Mouse (Mus musculus) midbrain, embryonic 14.5 days (tissue): ENCODE results near the gene Egflam. TPM values are rescaled to one million over a fixed set of nuclear protein-coding genes. Genes with fewer than 3 reads are reported as not detected.
A peak's percentile ranks its signal among the peaks of the same experiment; 100 is the strongest.

Source experiments
- ATAC-seq: fragments of 200-750 bp; cut with Nextera tagmentation; 2 replicates; pipeline ENCODE4 v1.8.0; 2017; ENCODE audit warnings: moderate number of reproducible peaks, moderate library complexity; ENCODE audit not compliant: low FRiP score, low TSS enrichment
- DNase-seq: peaks from one replicate; pipeline ENCODE4 v3.0.0-alpha.2; 2015
- H3K27ac ChIP-seq: fragments of 300-500 bp; sonication (generic); replicated peaks from 2 replicates; pipeline ENCODE4 v1.5.1; 2014; ENCODE audit warnings: mild to moderate bottlenecking, low read depth, low read length, moderate library complexity
- H3K27me3 ChIP-seq: fragments of 300-500 bp; sonication (generic); 2 replicates; pipeline ENCODE4 v1.6.1; 2014; ENCODE audit warnings: low read length, control low read depth, mixed read lengths; ENCODE audit not compliant: control insufficient read depth, insufficient read depth
- H3K36me3 ChIP-seq: fragments of 300-500 bp; sonication (generic); 2 replicates; pipeline ENCODE4 v1.6.1; 2014; ENCODE audit warnings: low read length, control low read depth; ENCODE audit not compliant: control insufficient read depth, insufficient read depth
- H3K4me1 ChIP-seq: fragments of 300-500 bp; sonication (generic); 2 replicates; pipeline ENCODE4 v1.6.1; 2014; ENCODE audit warnings: mild to moderate bottlenecking, antibody characterized with exemption, low read length, control low read depth; ENCODE audit not compliant: control insufficient read depth, insufficient read depth
- H3K4me2 ChIP-seq: fragments of 300-500 bp; sonication (generic); 2 replicates; pipeline ENCODE4 v1.6.1; 2014; ENCODE audit warnings: mild to moderate bottlenecking, low read length, moderate library complexity
- H3K4me3 ChIP-seq: fragments of 300-500 bp; sonication (generic); replicated peaks from 2 replicates; pipeline ENCODE4 v1.5.1; 2014; ENCODE audit warnings: low read depth, low read length
- H3K9ac ChIP-seq: fragments of 300-500 bp; sonication (generic); replicated peaks from 2 replicates; pipeline ENCODE4 v1.6.1; 2014; ENCODE audit warnings: mild to moderate bottlenecking, low read length, moderate library complexity
- H3K9me3 ChIP-seq: fragments of 300-500 bp; sonication (generic); 2 replicates; pipeline ENCODE4 v1.6.1; 2016; ENCODE audit warnings: low read length, control low read depth, mixed read lengths; ENCODE audit not compliant: control insufficient read depth
- WGBS: fragments of 180-500 bp; shearing (Covaris S2); extraction: QIAGEN DNeasy Blood & Tissue Kit; methylation state at CpG from one replicate; pipeline ENCODE4 v1.1.7; 2014; 5-methylcytosine and 5-hydroxymethylcytosine counted together
- polyA plus RNA-seq: library from polyadenylated mRNA; unstranded; fragments of >200 nt; fragmentation: Nextera tagmentation; extraction: Ambion mirVana; gene quantifications from 2 replicates; pipeline ENCODE4 v1.2.1, GENCODE M21; 2014

Gene Egflam
- polyA plus RNA-seq, 1 experiment from 2014 or later = 8.4 TPM

GRCm38 (mm10) chr15:7217273-7217598 is 181.0 kb downstream of the Egflam start:
- 0 out of 2 replicates have a peak, but pooled peaks cover 2% of the 10 kb centered on the region for H3K4me1 ChIP-seq
- H3K9me3 ChIP-seq = no peaks in the 10 kb centered on the region
- DNase-seq = no peak
- H3K36me3 ChIP-seq = no peaks in the 10 kb centered on the region
- no peak overlapping the region for H3K9ac ChIP-seq
- H3K4me3 ChIP-seq = no peak overlapping the region
- no peak overlapping the region for H3K27ac ChIP-seq
- no peaks in the 10 kb centered on the region for H3K27me3 ChIP-seq
- H3K4me2 ChIP-seq = no peak overlapping the region
- 90% methylated on average over 6 of the region's 6 CpGs for WGBS
- ATAC-seq = no peak

DNA sequence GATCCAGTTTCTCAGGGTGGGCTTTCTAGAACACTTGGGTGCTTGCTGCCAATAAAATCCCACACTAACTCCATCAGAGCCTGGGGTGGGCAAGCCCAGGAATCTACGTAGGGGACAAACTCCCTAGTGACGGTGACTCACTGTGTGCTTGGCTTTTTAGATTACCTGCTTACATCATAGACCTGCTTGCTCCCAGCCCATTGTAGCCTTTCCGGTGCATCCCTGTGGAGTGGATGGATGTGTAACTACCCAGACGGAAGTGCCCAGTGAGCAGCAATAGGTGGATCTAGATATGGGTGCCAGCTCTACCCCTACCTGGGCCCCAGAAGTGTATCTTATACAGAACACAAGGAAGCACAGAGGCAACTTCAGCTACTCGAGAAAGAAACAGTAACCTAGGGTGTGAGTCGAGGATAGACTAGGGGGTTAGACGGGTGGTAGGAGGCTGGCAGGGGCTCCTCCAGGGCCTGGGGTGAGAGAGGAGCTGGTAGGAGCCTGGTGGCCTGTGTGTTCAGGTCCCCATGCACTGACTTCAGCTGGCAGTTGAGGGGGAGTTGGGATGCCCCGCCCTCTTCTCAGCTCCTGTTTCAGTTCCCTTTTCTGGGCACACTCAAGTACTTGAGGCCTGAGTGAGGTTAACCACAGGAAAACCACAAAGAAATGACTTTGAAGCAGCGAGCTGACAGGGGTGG is 181.5 kb downstream of the Egflam start:
- no peak overlapping the region for H3K4me2 ChIP-seq
- no peaks in the 10 kb centered on the region for H3K36me3 ChIP-seq
- H3K4me3 ChIP-seq = no peak overlapping the region
- DNase-seq (no peak), ATAC-seq (no peak)
- WGBS = 85% methylated on average over 9 of the region's 9 CpGs
- 0 out of 2 replicates have a peak, but pooled peaks cover 2% of the 10 kb centered on the region for H3K4me1 ChIP-seq
- H3K27me3 ChIP-seq = no peaks in the 10 kb centered on the region
- H3K9me3 ChIP-seq = no peaks in the 10 kb centered on the region
- H3K27ac ChIP-seq = no peak overlapping the region
- no peak overlapping the region for H3K9ac ChIP-seq

DNA sequence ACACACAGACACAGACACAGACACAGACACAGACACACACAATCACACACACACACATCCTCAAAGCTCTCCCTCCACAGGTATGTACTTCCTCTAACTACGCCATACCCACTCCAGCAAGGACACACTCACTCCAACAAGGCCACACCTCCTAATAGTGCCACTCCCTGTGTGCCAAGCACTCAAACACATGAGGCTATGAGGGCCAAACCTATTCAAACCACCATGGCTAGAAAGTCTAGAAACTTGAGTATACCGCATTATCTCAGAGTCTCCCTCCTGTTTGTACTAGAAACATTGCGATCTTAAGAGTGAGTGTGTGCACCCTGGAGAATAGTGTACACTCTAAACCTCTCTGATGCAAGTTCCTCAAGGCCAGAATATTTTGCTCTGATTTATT is 182.3 kb downstream of the Egflam start:
- 0 out of 2 replicates have a peak, but pooled peaks cover 2% of the 10 kb centered on the region for H3K4me1 ChIP-seq
- H3K4me2 ChIP-seq = no peak overlapping the region
- DNase-seq (no peak), ATAC-seq (no peak)
- no peaks in the 10 kb centered on the region for H3K9me3 ChIP-seq
- WGBS = 93% methylated on average over 3 of the region's 3 CpGs
- no peak overlapping the region for H3K9ac ChIP-seq
- no peak overlapping the region for H3K4me3 ChIP-seq
- no peaks in the 10 kb centered on the region for H3K36me3 ChIP-seq
- no peak overlapping the region for H3K27ac ChIP-seq
- H3K27me3 ChIP-seq = no peaks in the 10 kb centered on the region

GRCm38 (mm10) chr15:7213683-7214082 is 184.5 kb downstream of the Egflam start:
- Histone ChIP-seq H3K36me3 (no peaks in the 10 kb centered on the region), H3K9me3 (no peaks in the 10 kb centered on the region), H3K4me1 (0 out of 2 replicates have a peak, but pooled peaks cover 2% of the 10 kb centered on the region), H3K9ac (no peak overlapping the region), H3K27me3 (no peaks in the 10 kb centered on the region), H3K4me2 (no peak overlapping the region), H3K4me3 (no peak overlapping the region), H3K27ac (no peak overlapping the region)
- ATAC-seq (no peak), DNase-seq (peak; percentile 47)
- WGBS = 23% methylated on average over 1 of the region's 1 CpGs

- ATAC-seq = no peak
- no peaks in the 10 kb centered on the region for H3K36me3 ChIP-seq
- no peak overlapping the region for H3K4me3 ChIP-seq
- no peaks in the 10 kb centered on the region for H3K27me3 ChIP-seq
- H3K4me1 ChIP-seq = peaks cover 5% of the 10 kb centered on the region; the same call in 1 of the 2 replicates
- 89% methylated on average over 9 of the region's 9 CpGs for WGBS
- no peak overlapping the region for H3K27ac ChIP-seq
- no peak for DNase-seq
- no peak overlapping the region for H3K4me2 ChIP-seq
- no peak overlapping the region for H3K9ac ChIP-seq
- H3K9me3 ChIP-seq = no peaks in the 10 kb centered on the region
These were observed 190.0 kb downstream of the Egflam start for GRCm38 (mm10) chr15:7208180-7208579.

DNA sequence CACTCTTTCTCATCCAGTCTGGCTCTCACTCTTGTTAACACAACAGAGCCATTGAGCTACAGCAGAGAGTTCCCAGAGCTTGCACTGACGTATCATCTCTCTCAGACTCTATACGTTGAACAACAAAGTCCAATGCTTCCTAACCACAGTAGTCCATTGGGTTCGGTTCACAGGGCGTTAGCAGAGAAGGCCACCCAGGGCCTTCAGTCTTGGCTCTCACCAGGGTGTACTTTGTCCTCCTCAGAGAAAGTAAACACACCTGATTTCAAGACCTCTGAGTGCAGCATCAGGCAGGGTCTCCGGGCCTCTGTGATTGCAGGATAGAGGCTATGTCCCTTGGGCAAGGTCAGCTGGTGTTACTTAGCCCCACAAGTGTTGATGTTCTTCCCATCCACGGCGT is 190.9 kb downstream of the Egflam start:
- Histone ChIP-seq H3K4me2 (no peak overlapping the region), H3K9me3 (no peaks in the 10 kb centered on the region), H3K4me3 (no peak overlapping the region), H3K36me3 (no peaks in the 10 kb centered on the region), H3K27me3 (no peaks in the 10 kb centered on the region), H3K4me1 (peaks cover 6% of the 10 kb centered on the region; the same call in 1 of the 2 replicates), H3K9ac (no peak overlapping the region), H3K27ac (no peak overlapping the region)
- ATAC-seq (no peak), DNase-seq (no peak)
- WGBS = 91% methylated on average over 7 of the region's 7 CpGs

DNA sequence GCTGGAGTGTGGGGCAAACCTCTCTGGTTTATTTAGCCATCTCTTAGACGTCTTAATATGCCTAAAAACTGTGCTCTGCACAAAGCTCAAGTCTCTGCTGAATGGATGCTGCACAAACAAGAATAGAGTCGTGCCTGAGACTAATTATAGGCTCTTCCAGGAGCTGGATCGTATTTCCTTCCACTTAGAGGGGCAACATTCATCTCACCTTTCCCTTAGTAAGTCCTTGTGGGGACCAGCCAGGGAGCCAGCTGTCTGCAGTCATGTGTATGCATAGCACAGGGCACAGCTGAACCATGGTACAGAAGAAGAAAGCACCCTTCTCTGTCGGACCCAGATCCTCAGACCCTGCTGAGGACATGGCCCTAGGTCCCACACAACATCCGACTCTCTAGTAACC is 192.1 kb downstream of the Egflam start:
- Histone ChIP-seq H3K9ac (no peak overlapping the region), H3K4me3 (no peak overlapping the region), H3K9me3 (no peaks in the 10 kb centered on the region), H3K36me3 (no peaks in the 10 kb centered on the region), H3K4me2 (no peak overlapping the region), H3K4me1 (peaks cover 6% of the 10 kb centered on the region; the same call in 1 of the 2 replicates), H3K27me3 (no peaks in the 10 kb centered on the region), H3K27ac (no peak overlapping the region)
- WGBS = 52% methylated on average over 5 of the region's 5 CpGs
- no peak for DNase-seq
- no peak for ATAC-seq

DNA sequence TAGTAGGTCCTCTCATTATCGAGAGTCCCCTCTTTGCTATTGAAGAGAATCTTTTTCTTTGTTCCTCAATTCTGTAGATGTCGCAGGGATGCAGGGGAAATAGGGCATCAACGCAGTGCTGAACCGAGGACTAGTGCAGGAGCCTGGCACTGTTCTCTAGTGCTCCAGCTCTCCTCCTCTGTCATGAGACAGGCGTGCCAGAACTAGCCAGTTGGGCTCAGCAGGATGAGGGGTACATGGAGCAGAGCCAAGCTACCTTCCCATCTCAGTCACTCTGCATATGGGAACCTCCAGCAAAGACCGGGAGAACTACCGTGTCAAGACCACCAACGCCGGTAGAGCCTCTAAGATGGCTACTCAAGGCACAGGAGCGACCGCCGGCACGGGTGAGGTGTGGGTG is 193.3 kb downstream of the Egflam start:
- Histone ChIP-seq H3K27ac (no peak overlapping the region), H3K4me1 (peaks cover 6% of the 10 kb centered on the region; the same call in 1 of the 2 replicates), H3K4me3 (no peak overlapping the region), H3K9ac (no peak overlapping the region), H3K4me2 (no peak overlapping the region), H3K9me3 (no peaks in the 10 kb centered on the region), H3K36me3 (no peaks in the 10 kb centered on the region), H3K27me3 (no peaks in the 10 kb centered on the region)
- 82% methylated on average over 13 of the region's 13 CpGs for WGBS
- DNase-seq (no peak), ATAC-seq (0 out of 2 replicates have a peak, but pooled peaks have one; percentile 38)

DNA sequence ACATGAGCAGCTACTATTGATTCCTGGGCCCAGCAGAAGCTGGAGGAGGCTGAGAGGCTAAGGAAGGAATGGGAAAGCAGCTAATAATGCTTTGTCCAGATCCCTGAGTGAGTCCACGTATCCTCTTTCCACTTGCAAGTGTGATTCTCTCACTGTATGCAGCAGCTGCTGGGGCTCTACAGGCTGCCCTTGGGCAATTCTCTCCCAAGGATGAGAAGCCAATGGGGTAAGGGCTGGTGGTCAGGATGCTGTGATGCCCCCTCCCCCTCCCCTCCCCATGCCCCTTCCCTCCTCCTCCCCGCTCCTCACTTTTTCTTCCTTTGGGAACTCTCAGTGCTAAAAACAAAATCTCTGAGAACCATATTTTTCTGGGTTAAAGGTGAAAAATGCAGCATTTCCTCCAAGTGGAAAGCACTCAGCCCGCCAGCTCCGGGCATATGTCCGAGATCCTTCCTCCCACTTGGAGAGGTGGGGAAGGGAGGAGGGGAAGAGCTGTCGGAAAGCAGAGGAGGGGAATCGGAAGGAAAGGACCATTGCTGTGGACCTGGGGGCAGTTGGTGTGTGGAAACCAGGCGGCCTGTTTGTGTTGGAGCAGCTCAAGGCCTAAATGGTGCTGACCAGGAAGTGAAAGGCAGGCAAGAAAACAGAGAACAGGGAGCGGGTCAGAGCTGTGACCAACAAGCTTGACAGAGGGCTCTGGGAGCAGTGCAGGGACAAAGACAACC is 194.4 kb downstream of the Egflam start:
- Histone ChIP-seq H3K4me2 (no peak overlapping the region), H3K4me3 (no peak overlapping the region), H3K36me3 (no peaks in the 10 kb centered on the region), H3K27me3 (no peaks in the 10 kb centered on the region), H3K27ac (no peak overlapping the region), H3K9me3 (no peaks in the 10 kb centered on the region), H3K9ac (no peak overlapping the region), H3K4me1 (peaks cover 12% of the 10 kb centered on the region)
- 75% methylated on average over 9 of the region's 9 CpGs for WGBS
- ATAC-seq = no peak
- DNase-seq = no peak
